Mouse (Mus musculus): ENCODE measurements around the gene Cd300a.

Gene Cd300a

DNA sequence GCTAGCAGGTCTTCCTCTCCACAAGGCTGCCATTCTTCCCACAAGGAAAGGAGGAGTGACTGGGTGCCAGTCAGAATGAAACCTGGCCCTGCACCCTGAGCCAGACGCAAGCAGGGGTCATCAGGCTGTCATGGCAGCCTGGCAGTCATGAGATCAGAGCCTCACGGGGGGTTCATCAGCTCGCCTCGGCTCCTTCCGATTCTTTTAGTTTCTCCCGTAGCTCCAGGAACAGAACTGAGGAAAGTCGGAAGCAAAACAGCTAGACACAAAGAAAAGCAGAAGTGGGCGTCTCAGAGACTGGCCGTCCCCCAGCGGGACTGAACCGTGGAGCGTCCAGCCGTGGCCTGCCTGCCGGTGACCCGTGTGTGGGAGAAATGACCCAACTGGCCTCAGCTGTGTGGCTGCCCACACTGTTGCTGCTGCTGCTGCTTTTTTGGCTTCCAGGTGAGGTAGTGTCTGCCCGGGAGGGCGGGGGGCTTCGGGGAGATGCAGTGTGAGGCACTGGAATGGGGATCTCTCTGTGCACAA, at the start of gene Cd300a:
Gene Cd300a, plus strand, starts transcription at position 51 of the 528 bp plus-strand sequence.
- DNase-seq (ENCODE audit: low spot score) = no peak

DNA sequence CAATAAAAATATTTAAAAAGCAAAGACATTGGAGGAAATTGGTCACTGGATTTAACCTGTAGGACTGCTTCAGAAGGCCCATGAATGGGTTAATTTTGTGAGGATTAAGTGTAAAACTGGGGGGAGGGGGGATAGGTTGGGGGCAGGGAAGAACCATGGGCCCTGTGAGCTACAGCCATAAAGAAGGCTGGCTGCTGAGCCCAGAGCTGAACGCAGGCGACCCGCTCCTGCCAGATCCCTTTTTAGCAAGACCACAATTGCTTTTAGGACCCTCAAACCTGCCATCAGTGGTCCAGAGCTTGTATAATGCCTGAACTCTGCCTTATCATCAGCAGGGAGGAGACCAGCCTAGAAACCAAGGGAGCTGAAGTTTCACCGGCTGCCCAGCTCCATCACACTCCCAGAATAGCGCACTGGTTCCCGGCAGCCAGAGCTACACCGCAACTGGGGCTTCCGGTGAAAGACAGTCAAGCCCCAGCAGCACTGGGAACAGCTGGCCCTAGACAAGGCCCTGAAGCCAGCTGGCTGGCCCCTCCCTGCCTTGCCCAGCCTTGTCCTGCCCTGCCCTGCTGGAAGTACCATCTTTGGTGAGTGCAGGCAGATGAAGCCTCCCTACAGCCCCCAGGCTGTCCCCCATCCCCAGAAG, 45.9 kb upstream of the Cd300a start:
- no peak for DNase-seq (ENCODE audit: low spot score)

DNA sequence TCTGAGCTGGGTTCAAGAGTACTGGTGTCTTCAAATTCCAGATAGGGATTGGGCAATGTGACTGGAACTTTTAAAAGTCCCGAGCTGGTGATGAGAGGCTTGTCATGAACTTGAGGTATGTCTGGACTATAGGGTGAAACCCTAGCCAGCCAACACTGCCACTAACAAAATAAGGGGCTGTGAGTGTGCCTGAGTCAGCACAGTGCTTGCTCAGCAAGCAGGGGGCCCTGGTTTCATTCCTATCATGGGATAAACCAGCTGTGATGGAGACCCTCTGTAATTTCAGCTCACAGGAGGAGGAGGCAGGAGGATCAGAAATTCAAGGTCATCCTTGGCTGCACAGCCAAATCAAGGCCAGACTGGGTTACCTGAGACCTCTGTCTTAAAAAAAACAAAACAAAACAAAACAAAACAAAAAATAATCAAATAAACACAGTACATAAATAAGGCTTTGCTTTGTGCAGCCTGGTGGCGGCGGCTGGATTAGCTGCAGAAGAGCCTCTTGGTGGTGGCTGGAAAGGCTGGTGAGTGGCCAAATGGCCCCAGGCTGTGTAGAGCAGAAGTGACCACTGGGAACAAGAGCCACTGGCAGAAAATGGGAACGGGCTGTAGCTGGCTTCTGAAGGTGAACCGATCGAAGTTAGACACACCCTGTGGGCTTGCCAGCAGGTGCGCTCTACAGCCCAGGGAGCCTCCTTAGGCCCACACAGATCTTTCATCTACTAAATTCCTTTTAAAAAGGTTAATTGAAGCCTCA, 45.2 kb upstream of the Cd300a start:
- peak; percentile 47 for DNase-seq (ENCODE audit: low spot score)

DNA sequence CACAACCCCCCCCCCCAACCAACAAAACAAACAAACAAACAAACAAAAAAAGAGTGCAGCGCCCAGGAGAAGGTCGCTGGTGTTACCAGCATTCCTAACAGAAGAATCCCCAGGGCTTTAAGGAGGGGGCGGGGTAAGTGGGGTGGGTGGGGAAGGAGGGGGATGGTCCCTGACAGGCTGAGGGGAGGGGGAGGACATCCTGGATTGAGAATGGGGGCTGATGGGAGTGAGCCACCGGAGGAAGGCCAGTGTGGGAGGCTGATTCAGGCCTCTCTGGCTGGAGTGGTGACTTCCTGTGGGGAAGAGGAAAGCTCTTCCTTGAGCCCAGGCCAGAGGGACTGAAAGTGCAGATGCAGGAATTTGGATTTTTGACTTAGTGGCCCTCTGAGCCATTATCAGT, 43.5 kb upstream of the Cd300a start:
- DNase-seq (ENCODE audit: low spot score) = no peak

DNA sequence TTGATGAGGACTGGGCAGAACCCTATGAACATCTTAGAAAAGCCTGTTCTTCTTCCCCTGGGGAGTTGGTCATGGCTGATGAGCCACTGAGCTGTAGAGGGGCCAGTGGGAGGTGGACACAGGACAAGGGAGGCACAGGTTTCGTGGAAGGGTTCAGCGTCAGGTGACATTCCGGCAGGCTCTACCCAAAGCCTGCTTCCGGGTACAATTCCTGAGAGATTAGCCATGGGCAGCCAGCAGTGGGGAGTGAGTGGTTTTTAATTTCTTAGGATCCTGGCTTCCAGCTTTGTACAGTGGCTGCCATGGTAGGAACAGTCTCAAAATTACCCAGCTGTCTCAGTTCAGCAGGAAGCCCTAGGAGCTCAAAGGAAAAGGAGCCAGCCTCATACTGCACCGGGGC, 42.8 kb upstream of the Cd300a start:
- no peak for DNase-seq (ENCODE audit: low spot score)

DNA sequence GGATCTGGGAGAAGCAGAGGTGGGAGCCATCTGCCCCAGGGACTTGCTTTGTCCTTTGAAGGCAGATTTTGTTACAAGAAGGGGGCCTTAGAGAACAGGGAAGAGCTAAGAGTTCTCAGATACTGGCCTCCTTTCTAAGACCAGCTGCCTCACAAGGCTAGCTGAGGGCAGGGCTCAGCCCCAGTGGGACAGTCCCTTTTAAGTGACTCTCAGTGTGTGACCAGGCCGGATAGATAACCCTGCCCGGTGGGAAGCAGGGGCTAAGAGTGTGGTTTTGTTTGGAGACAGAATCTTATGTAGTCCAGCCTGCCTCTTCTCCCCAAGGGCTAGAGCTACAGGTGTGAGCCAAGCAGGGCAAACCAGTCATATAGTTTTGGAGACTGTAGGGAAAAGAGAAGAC, 40.3 kb upstream of the Cd300a start:
- no peak for DNase-seq (ENCODE audit: low spot score)

DNA sequence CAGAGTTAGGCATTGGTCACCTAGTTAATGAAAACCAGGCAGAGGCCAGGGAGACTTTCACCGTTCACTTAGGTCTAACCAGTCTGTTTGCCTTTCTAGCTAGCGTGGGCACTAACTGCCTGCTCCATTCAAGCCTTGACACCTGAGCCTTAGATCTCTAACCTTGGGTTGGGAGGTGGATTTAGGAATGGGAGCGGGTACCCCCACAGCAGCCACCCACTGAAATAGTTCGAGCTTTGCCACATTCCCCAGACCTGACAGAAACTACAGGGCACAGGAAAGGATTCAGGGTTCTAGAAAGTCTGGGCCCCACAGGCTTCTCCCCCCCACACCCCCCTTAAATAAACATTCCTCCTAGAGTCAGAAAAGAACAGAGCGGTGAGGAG, 39.8 kb upstream of the Cd300a start:
- DNase-seq (ENCODE audit: low spot score) = no peak

DNA sequence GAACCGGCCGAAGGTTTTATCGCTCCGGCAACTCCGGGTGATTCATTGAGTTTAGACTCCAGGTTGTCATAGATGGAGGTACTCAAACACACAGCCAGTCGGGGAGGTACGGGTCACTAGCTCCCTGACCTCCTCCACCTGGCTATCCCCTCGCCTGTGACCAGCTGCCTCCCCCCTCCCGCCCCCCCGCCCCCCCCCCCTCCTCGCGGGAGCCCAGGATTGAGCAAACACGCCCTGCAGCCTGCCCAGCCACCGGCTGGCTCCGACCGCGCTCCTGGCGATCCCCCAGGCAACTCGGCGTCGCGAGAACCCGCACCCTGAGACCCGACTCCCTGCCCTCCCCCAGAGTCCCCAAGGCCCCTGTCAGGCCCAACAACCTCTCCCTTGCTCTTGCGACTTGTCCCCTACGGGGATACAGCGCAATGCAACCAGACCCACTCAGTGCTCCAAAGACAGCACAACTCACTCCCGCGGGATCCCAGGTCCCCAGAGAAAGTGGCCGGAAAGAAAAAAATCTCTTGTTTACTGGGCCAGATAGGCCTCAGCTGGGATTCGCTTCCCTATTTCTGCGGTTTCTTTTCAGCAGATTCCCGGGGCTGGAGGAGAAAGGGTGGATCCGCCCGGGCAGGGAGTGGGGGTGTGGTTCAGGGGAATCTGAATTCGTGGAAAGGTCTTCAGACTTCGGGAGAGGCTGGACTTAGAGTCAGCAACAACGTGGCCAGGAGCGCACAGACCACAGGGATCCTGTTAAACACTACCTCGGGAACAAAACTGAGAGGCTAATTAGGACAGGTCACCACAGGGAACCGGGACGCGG, 39.2 kb upstream of the Cd300a start, which contains the start of gene Gprc5c:
Gene Gprc5c, plus strand, starts transcription at position 701 of the 817 bp plus-strand sequence.
- peak; percentile 48 for DNase-seq (ENCODE audit: low spot score)

DNA sequence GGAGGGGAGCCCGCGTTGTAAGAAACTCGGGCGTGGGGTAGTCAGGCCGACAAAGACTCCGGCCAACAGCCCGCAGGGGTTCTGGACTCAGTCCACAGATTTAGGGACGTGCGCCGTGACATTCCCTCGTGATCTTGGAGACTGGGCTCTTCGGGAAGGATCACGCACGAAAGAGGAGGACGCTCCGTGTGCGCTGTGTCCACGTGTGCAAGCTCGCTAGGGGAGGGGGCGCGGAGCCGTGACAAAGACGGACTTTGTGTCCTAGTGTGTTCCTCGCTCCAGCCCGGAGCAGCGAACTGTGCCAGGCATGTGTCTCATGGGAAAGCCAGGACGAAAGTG, 38.6 kb upstream of the Cd300a start:
- DNase-seq (ENCODE audit: low spot score) = peak; percentile 27

DNA sequence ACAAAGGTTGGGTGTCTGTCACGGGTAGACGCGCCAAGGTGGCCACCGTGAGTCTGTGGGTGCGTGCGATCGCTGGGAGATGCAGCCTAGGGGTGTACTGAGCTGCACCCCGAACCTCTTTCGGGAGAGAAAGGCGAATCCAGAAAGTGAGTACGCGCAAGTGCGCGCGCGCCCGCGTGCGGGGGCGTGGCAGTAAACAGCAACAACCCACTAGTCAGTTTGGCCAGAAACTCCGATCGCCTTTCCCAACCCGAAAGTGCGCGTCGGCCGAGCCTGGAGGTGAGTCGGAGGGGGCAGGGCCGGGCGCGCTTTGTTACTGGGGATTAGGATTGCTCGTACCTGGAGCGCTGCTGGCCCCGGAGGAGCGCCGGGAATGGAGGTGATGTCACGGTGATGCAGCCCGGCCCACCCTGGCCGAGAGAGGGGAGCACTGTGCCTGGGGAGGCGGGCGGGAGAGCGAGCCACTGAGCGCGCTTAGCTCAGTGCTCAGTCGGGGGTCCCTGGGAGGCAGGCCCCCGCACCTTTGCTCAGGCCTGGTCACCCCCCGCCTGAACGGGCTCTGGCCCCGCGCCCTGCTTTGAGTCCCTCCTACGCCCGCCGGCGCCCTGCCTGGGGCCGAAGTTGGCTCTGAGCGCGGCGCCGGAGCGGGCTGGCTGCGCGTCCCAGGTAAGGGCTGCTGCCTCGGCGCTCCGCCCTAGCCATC, 38.1 kb upstream of the Cd300a start:
- peak; percentile 72 for DNase-seq (ENCODE audit: low spot score)

DNA sequence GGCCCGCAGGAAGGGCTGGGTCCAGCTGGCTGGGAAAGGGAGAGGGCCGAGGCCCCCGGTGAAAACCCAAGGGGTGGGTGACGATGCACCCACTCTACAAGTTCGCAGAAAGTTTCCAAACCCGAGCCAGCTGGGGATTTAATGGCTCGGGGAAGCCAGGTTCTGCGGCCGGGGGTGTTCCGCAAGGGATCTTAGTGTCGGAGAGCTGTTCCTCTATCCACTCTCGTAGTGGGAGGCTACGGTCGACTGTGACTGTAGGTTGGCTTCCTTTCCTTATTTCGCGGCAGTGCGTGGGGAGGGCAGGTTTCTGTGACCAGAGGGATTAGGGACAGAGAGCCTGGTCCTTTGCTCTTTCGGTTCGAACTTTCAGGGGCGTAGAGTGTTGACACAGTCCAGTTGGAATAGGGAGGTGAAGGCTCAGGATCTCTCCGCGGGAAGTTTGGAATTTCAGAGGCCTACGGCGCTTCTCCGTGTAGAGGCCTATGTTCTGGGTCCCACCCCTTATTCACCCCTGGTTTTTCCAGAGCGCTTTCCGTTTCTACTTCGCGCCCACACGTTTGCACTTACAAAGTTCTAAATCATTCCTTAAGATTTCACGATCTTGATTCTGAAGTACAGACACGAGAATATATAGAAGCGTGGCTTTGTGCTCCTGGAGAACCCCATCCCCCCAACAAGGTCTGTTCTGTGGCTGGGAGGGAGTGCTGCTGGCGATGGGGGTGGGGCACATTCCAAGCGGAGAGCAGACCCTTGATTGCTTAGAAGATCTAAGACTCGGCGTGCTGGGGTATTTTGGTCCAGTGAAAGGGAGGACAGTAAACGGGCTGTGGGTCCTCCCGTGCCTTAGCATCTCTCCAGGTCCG, 37.3 kb upstream of the Cd300a start:
- peak; percentile 20 for DNase-seq (ENCODE audit: low spot score)

DNA sequence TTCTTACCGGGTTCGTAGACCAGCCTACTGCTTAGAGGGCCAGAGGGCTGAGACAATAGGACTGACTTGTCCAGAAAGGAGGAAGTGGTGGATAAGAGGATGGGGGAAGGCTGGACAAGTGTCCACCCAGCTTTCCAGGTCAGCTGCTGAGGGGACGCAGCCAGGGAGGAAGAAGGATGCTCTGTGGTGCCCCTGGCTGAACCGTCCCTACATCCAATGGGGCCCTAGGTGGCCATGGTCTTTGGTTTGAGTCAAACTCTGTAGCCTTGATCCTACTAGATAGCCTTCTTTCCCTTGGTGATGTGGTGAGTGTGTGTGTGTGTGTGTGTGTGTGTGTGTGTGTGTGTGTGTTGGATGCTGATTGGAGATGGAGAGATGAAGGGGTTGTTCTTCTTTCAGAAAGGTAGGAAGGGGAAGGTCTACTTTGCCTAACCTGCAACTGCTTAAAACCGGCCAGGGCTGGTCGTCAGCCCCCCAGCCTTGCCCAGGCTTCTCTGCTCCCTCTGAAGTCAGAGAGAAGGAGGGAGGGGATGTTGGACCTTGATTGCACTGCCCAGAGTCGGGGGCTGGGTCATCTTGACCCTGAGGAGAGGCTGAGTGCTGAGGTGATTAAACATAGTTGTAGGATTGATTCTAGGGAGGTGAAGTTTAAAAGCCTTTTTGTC, 36.5 kb upstream of the Cd300a start:
- DNase-seq (ENCODE audit: low spot score) = no peak

DNA sequence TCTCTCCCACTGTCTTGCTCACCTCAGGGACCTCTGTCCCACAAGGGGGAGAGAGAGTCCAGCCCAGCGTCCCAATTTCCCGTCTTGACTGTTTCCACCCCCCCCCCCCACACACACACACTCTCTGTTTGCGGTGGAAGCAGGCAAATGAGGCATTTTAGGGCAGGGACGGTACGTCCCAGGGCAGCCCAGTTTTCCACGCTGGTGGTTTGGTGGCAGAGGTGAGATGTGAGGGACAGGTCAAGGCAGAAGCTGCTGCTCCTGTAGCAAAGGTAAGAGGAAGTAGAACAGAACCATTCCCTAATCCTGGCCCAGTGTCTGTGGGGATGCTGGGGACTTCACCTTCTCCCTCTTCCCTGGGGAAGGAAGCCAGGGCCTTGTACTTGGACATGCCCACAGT, 35.3 kb upstream of the Cd300a start:
- DNase-seq (ENCODE audit: low spot score) = no peak

DNA sequence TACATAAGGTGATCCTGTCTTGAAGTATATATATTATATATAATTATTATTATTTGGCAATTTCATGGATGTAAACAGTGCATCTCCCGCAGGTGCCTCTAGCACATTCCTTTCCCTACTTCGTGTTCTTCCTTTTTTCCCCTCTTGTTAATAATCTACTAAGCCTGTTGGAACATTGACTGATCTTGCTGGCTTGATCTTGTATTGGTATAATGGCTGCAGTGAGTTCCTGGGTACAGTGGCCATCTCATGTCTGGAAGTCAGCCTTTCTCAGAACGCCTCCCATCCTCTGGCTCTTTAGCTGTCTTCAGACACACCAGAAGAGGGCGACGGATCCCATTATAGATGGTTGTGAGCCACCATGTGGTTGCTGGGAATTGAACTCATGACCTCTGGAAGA, 33.7 kb upstream of the Cd300a start:
- no peak for DNase-seq (ENCODE audit: low spot score)

DNA sequence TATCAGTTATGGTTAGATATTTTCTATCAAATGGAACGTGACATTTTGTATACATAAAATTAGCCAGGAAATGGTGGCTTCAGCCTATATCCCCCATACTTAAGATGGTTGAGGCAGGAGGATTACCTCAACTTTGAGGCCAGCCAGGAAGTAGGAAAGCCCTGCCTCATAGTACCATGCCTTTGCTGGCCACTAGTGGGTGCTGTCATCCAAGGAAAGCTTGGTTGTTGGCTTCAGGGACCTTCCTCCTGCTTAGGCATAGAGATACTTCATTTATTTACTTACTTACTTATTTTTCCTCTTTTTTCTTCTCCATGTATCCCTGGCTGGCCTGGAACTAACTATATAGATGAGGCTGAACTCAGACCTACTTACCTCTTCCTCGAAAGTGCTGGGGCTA, 31.2 kb upstream of the Cd300a start:
- DNase-seq (ENCODE audit: low spot score) = no peak

DNA sequence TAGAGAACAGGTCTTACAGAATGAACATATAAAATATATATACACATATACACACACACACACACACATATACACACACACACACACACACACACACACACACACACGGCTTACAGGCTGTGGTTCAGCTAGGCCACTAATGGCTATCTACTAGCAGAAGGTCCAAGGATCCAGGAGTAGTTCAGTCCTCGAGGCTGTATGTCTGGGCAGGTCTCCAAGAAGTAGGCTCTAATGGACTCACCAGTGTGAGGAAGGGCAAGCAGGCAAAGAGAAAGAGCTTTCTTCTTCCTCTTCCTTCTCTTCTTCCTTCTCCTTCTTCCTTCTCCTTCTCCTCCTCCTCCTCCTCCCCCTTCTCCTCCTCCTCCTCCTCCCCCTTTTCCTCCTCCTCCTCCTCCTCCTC, 28.8 kb upstream of the Cd300a start:
- no peak for DNase-seq (ENCODE audit: low spot score)

DNA sequence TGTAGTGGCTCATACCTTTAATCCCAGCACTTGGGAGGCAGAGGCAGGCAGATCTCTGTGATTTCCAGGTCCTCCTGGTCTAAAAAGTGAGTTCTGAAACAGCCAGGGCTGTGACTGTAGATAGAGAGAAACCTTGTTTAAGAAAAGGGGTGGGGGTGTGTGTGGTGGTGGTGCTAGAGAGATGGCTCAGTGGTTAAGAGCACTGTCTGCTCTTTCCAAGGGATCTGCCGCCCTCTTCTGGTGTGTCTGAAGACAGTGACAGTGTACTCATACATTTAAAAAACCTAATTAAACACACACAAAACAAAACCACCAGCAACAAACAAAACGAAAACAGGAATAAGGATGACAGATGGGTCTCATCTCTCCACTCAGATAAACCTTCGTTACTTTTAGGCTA, 27.2 kb upstream of the Cd300a start:
- no peak for DNase-seq (ENCODE audit: low spot score)

DNA sequence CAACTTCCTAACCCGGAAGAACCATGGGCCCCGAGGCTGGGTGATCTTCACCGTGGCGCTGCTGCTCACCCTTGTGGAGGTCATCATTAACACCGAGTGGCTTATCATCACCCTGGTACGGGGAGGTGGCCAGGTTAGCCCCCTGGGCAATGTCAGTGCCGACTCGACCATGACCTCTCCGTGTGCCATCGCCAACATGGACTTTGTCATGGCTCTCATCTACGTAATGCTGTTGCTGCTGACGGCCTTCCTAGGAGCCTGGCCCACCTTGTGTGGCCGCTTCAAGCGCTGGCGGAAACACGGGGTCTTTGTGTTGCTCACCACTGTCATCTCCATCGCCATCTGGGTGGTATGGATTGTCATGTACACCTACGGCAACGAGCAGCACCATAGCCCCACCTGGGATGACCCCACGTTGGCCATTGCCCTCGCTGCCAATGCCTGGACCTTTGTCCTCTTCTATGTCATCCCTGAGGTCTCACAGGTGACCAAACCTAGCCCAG, 25.9 kb upstream of the Cd300a start:
- no peak for DNase-seq (ENCODE audit: low spot score)

DNA sequence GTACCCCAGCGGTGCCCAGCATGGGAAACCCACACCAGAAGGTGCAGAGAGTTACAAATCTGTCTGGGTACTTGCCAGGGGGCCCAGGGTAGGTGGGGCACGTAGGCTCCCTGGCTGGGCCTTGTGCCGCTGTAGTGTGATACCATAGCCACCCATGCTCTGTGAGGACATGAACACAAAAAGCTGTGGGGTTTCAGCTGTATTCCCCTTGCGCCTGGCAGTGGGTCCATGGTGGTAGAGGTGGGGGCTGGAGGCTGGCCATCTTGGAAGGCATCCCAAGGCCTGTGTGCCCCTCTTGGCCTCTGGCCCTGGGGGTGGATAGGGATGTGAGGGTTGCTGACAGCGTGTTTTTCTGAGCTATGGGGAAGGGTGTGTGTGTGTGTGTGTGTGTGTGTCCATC, 23.8 kb upstream of the Cd300a start:
- DNase-seq (ENCODE audit: low spot score) = no peak
